Mouse (Mus musculus): ENCODE results near the gene Gdf2. TPM values are rescaled to one million over a fixed set of nuclear protein-coding genes. Genes with fewer than 3 reads are reported as not detected.

The Gdf2 gene
- polyA plus RNA-seq (2021; fragmentation: Nextera tagmentation), result not detected in 2 replicates
- long read RNA-seq, experiment 1, result 0 reads
- long read RNA-seq, experiment 2, result 0 reads

DNA sequence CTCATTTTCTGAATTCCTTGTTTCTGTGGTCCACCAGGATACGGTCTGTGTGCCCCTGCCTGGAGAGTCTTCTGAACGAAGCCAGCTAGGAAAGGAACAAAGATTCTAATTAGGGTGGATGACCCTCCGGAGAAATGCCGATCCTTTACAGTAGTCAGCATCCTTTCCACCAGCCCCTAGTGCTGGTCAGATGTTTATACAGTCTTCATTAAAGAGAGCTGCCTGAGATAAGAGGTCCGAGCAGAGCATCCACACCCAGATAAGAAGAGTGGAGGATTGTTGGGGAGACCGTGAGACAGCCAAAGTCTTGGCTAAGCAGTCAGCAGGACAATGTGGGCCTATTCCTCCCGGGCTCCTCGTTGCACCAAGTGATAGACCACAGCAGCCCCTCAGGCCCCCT is at the start of gene Gdf2:
Gene Gdf2 (plus strand): TSS at position 301 of the 400 bp plus-strand sequence.

DNA sequence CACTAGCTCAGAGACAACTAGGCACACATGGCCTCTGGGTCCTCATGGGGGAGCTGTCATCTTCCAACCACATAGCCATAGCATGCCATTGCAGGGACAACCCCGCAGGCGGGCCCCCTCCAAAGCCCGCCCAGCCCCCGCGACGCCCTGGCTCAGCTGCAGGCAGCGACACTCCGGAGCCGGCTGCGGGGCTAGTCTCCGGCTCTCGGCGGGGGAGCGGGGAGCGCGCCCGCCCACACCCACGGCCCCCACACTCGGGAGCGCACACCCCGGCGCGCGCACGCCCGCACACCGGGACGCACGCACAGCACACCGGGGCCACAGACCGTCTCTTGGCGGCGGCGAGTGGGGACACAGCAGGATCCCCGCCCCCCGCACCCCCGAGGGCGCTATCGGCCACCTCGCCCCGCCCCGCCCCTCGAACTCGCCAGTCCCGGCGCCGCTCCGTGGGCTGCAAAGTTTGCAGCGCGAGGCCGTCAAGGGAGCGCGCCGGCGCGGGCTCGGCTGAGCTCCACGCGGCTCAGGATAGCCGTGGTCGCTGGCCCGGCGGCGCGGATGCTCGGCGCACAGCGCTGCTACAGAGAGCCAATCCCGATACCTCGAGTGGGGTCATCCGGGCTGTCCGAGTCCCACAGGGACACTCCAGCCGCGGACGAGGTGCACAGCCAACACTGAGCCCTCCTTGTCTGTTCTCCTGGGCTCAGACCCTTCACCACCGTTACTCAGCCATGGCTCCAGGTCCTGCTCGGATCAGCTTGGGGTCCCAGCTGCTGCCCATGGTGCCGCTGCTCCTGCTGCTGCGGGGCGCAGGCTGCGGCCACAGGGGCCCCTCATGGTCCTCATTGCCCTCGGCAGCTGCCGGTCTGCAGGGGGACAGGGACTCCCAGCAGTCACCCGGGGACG is 17.4 kb upstream of the Gdf2 start, which contains the start of gene Gdf10:
Gene Gdf10 (plus strand): TSS at position 420 of the 903 bp plus-strand sequence.

DNA sequence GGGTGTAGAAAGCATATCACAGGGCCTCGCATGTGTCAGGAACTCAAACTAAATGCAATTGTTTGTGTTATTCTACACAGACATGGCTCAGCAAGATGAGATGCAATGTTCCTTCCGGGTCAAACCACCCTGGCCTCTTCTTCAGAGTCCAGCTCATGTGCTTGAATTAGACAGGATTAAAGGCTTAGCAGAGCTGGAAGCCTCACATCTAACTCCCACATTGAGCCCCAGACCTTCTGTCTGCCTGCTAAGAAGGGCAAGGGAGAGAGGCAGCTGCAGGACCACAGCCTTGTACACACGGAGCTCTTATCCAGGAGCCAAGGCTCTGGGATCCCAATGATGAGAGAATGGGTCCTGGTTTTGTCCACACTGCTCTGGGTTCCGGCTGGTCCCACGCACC is 12.9 kb downstream of the Gdf2 start, which contains the start of gene Rbp3:
Gene Rbp3 (plus strand): TSS at position 243 of the 400 bp plus-strand sequence.

DNA sequence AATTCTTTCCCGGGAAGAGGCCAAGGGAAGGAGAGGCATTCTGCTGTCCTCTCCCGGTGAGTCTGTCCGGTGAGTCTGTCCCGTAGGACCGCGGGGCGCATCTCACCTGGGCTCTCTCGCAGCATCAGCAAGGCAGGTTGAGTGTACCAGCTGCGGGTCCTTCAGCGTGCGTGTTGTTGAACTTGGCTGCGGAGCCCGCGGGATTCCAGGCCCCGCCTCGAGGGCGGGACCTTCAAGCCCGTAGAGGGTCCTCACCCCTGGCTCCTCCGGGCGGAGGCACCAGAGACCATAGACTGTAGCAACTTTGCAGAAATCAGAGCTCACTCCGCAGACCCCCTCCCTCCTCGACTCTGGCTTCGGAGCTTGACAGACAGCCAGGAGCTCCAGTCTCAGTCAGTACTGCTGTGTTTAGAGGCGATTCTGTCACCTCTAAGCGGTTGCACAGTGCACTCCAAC is 37.8 kb downstream of the Gdf2 start, which contains the start of gene Zfp488:
Gene Zfp488 (minus strand): TSS at position 161 of the 456 bp plus-strand sequence.

Other genes with a start within 250 kb of the Gdf2 start
- gene Gdf10, start 17.5 kb upstream of the Gdf2 start, polyA plus RNA-seq (2021; fragmentation: Nextera tagmentation), result 1.6 and 1.8 TPM in 2 replicates
- gene Rbp3, start 13.0 kb downstream of the Gdf2 start, polyA plus RNA-seq (2021; fragmentation: Nextera tagmentation), result not detected in 2 replicates
- 0.80 and 1.7 TPM in 2 replicates for gene Zfp488, start 37.7 kb downstream of the Gdf2 start, polyA plus RNA-seq (2021; fragmentation: Nextera tagmentation)
- gene Gm30083, start 74.1 kb downstream of the Gdf2 start, polyA plus RNA-seq (2021; fragmentation: Nextera tagmentation), result not detected in 2 replicates
- not detected in 2 replicates for gene Gm5460, start 75.7 kb downstream of the Gdf2 start, polyA plus RNA-seq (2021; fragmentation: Nextera tagmentation)
- gene Antxrl, start 111.7 kb downstream of the Gdf2 start, polyA plus RNA-seq (2021; fragmentation: Nextera tagmentation), result not detected in 2 replicates
- gene Anxa8, start 144.9 kb downstream of the Gdf2 start, polyA plus RNA-seq (2021; fragmentation: Nextera tagmentation), result 0.45 and 0.92 TPM in 2 replicates
- not detected in 2 replicates for gene A630023A22Rik, start 161.7 kb downstream of the Gdf2 start, polyA plus RNA-seq (2021; fragmentation: Nextera tagmentation)
- gene Npy4r, start 211.4 kb downstream of the Gdf2 start, polyA plus RNA-seq (2021; fragmentation: Nextera tagmentation), result not detected in 2 replicates